Comparison of ENCODE assay signal across 12 mouse cellular contexts in genomic region chr2:28606601-28607340, GRCm38 (mm10). TPM values are rescaled to one million over a fixed set of nuclear protein-coding genes. Genes with fewer than 3 reads are reported as not detected.
A peak's percentile ranks its signal among the peaks of the same experiment; 100 is the strongest.
DNase-seq lines count a peak whose midpoint lies in the region; ATAC-seq and TF ChIP-seq lines count a peak whose summit lies in the region.
"Had no signal": no experiment of that assay in that cellular context is flagged by ENCODE, and none has a peak within 500 bp of the region (broad histone marks: within the 10 kb centered on the region; RNA-seq: fewer than 3 reads in every experiment).

No protein-coding gene starts in this region.

- H3K4me1 ChIP-seq in hindbrain, postnatal 0 days (ENCODE audit: insufficient read depth, low read length), result no peaks in the 10 kb centered on the region
- peaks cover 3% of the 10 kb centered on the region; the same call in 1 of the 2 replicates for H3K4me1 ChIP-seq in hindbrain, embryonic 12.5 days
- H3K4me1 ChIP-seq in ES-Bruce4 (ENCODE audit: control insufficient read depth, insufficient read depth, low read length), result peaks cover 20% of the 10 kb centered on the region
- H3K4me1 ChIP-seq in liver, embryonic 16.5 days (ENCODE audit: control insufficient read depth, low read depth, low read length), result peaks cover 78% of the 10 kb centered on the region

- no peak for TF ChIP-seq EP300 in ES-Bruce4 (IDR thresholded peaks at IDR 0.05; ENCODE audit: insufficient read depth, low read depth, low read length)

- peak; percentile 37 for DNase-seq in hindbrain, postnatal 0 days (ENCODE audit: low spot score)
- no peak for DNase-seq in cerebellum, postnatal 36 days
- DNase-seq in adipocyte (ENCODE audit: low spot score), result no peak
- DNase-seq: heart, postnatal 4 days; kidney, postnatal 14 days; left cerebral cortex, postnatal 4 days had no signal

- no peaks in the 10 kb centered on the region for H3K27me3 ChIP-seq in hindbrain, postnatal 0 days (ENCODE audit: insufficient read depth, low read length)
- peaks cover 3% of the 10 kb centered on the region; the same call in 1 of the 2 replicates for H3K27me3 ChIP-seq in hindbrain, embryonic 12.5 days
- no peaks in the 10 kb centered on the region for H3K27me3 ChIP-seq in ES-Bruce4 (ENCODE audit: control insufficient read depth, insufficient read depth, low read length, poor library complexity, severe bottlenecking)
- no peaks in the 10 kb centered on the region for H3K27me3 ChIP-seq in liver, embryonic 16.5 days (ENCODE audit: control insufficient read depth, insufficient read depth, low read depth, low read length)

- H3K4me2 ChIP-seq in hindbrain, postnatal 0 days (ENCODE audit: low read depth, low read length), result no peak overlapping the region
- no peak overlapping the region for H3K4me2 ChIP-seq in hindbrain, embryonic 12.5 days (replicated peaks)
- no peak overlapping the region for H3K4me2 ChIP-seq in liver, embryonic 16.5 days (ENCODE audit: low read depth, low read length)

- TF ChIP-seq POLR2A in ES-Bruce4 (IDR thresholded peaks at IDR 0.05; ENCODE audit: insufficient read depth, low read length), result no peak

- no peak overlapping the region for H3K9ac ChIP-seq in hindbrain, postnatal 0 days (replicated peaks; ENCODE audit: low read length)
- H3K9ac ChIP-seq in hindbrain, embryonic 12.5 days, result no peak overlapping the region
- no peak overlapping the region for H3K9ac ChIP-seq in ES-Bruce4 (ENCODE audit: low read depth, poor library complexity, severe bottlenecking)
- peak overlapping the region; percentile 40; the same call in 1 of the 2 replicates for H3K9ac ChIP-seq in liver, embryonic 16.5 days (ENCODE audit: low read depth, low read length)

- no peaks in the 10 kb centered on the region for H3K36me3 ChIP-seq in hindbrain, postnatal 0 days (ENCODE audit: insufficient read depth, low read length)
- no peaks in the 10 kb centered on the region for H3K36me3 ChIP-seq in hindbrain, embryonic 12.5 days
- no peaks in the 10 kb centered on the region for H3K36me3 ChIP-seq in ES-Bruce4 (ENCODE audit: control insufficient read depth, insufficient read depth, low read length, poor library complexity, severe bottlenecking)
- peaks cover 31% of the 10 kb centered on the region for H3K36me3 ChIP-seq in liver, embryonic 16.5 days (ENCODE audit: control insufficient read depth, insufficient read depth)

- no peaks in the 10 kb centered on the region for H3K9me3 ChIP-seq in hindbrain, postnatal 0 days (ENCODE audit: low read length)
- H3K9me3 ChIP-seq in hindbrain, embryonic 12.5 days (replicated peaks), result no peaks in the 10 kb centered on the region
- H3K9me3 ChIP-seq in ES-Bruce4 (replicated peaks; ENCODE audit: control insufficient read depth, insufficient read depth, low read length, poor library complexity, severe bottlenecking), result no peaks in the 10 kb centered on the region
- no peaks in the 10 kb centered on the region for H3K9me3 ChIP-seq in liver, embryonic 16.5 days (replicated peaks; ENCODE audit: control insufficient read depth, low read length)

- TF ChIP-seq CTCF in hindbrain, postnatal 0 days (IDR thresholded peaks at IDR 0.05; ENCODE audit: low read depth), result peak; percentile 46; the same call in 1 of the 2 replicates
- TF ChIP-seq CTCF in ES-Bruce4 (IDR thresholded peaks at IDR 0.05; ENCODE audit: low read depth, low read length), result no peak

- H3K27ac ChIP-seq in hindbrain, postnatal 0 days, result no peak overlapping the region
- H3K27ac ChIP-seq in hindbrain, embryonic 12.5 days, result no peak overlapping the region
- peak overlapping the region; percentile 43 for H3K27ac ChIP-seq in ES-Bruce4 (ENCODE audit: insufficient read depth, low read length)
- H3K27ac ChIP-seq in liver, embryonic 16.5 days (ENCODE audit: low read length), result peak overlapping the region; percentile 73

- ATAC-seq in hindbrain, postnatal 0 days, result no peak
- ATAC-seq in hindbrain, embryonic 12.5 days (ENCODE audit: low FRiP score), result no peak
- ATAC-seq in common myeloid progenitor, adult 5-6 weeks (replicated peaks; ENCODE audit: low read depth, poor library complexity, severe bottlenecking), result peak; percentile 31
- no peak for ATAC-seq in liver, embryonic 16.5 days (ENCODE audit: low read depth)

- WGBS in hindbrain, postnatal 0 days, result 68% methylated on average over 8 of the region's 8 CpGs
- WGBS in hindbrain, embryonic 12.5 days, result 69% methylated on average over 8 of the region's 8 CpGs
- 50% methylated on average over 8 of the region's 8 CpGs for WGBS in liver, embryonic 16.5 days (ENCODE audit: insufficient replicate concordance)

- H3K4me3 ChIP-seq in hindbrain, postnatal 0 days (ENCODE audit: low read length), result no peak overlapping the region
- no peak overlapping the region for H3K4me3 ChIP-seq in hindbrain, embryonic 12.5 days
- no peak overlapping the region for H3K4me3 ChIP-seq in ES-Bruce4 (ENCODE audit: low read depth, low read length)
- H3K4me3 ChIP-seq in liver, embryonic 16.5 days (ENCODE audit: low read depth, low read length), result no peak overlapping the region

RNA-seq across cellular contexts. Expression of gene Gfi1b, which starts 15.0 kb away (rescaled TPM):
- not detected in 2 replicates for total RNA-seq in hindbrain, postnatal 0 days (2014; rRNA removed)
- not detected in 2 replicates for polyA plus RNA-seq in hindbrain, postnatal 0 days (2015; fragmentation: Nextera tagmentation; extraction: Ambion mirVana)
- 1.2 and 1.3 TPM in 2 replicates for polyA plus RNA-seq in hindbrain, embryonic 12.5 days (2016; fragmentation: Nextera tagmentation; extraction: Ambion mirVana)
- polyA plus RNA-seq in ES-Bruce4 (2011; ENCODE audit: insufficient read depth, insufficient read length, low read depth, missing spikeins), result 0.49 and 0.76 TPM in 2 replicates
- 29.5 and 30.7 TPM in 2 replicates for total RNA-seq in common myeloid progenitor, adult 5-6 weeks (2017)
- 88.7 and 89.4 TPM in 2 replicates for polyA plus RNA-seq in liver, embryonic 16.5 days (2015; fragmentation: Nextera tagmentation; extraction: Ambion mirVana)
- total RNA-seq: gastrocnemius, adult 18-20 months; heart, postnatal 4 days; left cerebral cortex, postnatal 4 days had no signal

RNA-seq across cellular contexts. Expression of gene Gtf3c5, which starts 23.2 kb away (rescaled TPM):
- total RNA-seq in hindbrain, postnatal 0 days (2014; rRNA removed), result 23.1 and 28.4 TPM in 2 replicates
- polyA plus RNA-seq in hindbrain, postnatal 0 days (2015; fragmentation: Nextera tagmentation; extraction: Ambion mirVana), result 27.4 and 29.5 TPM in 2 replicates
- 50.0 and 50.5 TPM in 2 replicates for polyA plus RNA-seq in hindbrain, embryonic 12.5 days (2016; fragmentation: Nextera tagmentation; extraction: Ambion mirVana)
- polyA plus RNA-seq in ES-Bruce4 (2011; ENCODE audit: insufficient read depth, insufficient read length, low read depth, missing spikeins), result 29.0 TPM in 2 replicates
- total RNA-seq in common myeloid progenitor, adult 5-6 weeks (2017), result 9.7 and 19.0 TPM in 2 replicates
- 12.1 TPM in 2 replicates for polyA plus RNA-seq in liver, embryonic 16.5 days (2015; fragmentation: Nextera tagmentation; extraction: Ambion mirVana)

RNA-seq across cellular contexts. Expression of gene Tsc1, which starts 34.3 kb away (rescaled TPM):
- 33.9 and 42.3 TPM in 2 replicates for total RNA-seq in hindbrain, postnatal 0 days (2014; rRNA removed)
- 20.0 and 22.7 TPM in 2 replicates for polyA plus RNA-seq in hindbrain, postnatal 0 days (2015; fragmentation: Nextera tagmentation; extraction: Ambion mirVana)
- 32.1 and 32.4 TPM in 2 replicates for polyA plus RNA-seq in hindbrain, embryonic 12.5 days (2016; fragmentation: Nextera tagmentation; extraction: Ambion mirVana)
- polyA plus RNA-seq in ES-Bruce4 (2011; ENCODE audit: insufficient read depth, insufficient read length, low read depth, missing spikeins), result 26.9 and 32.5 TPM in 2 replicates
- 14.5 and 18.7 TPM in 2 replicates for total RNA-seq in common myeloid progenitor, adult 5-6 weeks (2017)
- 9.6 and 9.8 TPM in 2 replicates for polyA plus RNA-seq in liver, embryonic 16.5 days (2015; fragmentation: Nextera tagmentation; extraction: Ambion mirVana)

RNA-seq across cellular contexts. Expression of gene Cel, which starts 43.6 kb away (rescaled TPM):
- not detected in 2 replicates for total RNA-seq in hindbrain, postnatal 0 days (2014; rRNA removed)
- polyA plus RNA-seq in hindbrain, postnatal 0 days (2015; fragmentation: Nextera tagmentation; extraction: Ambion mirVana), result not detected in 2 replicates
- not detected in 2 replicates for polyA plus RNA-seq in hindbrain, embryonic 12.5 days (2016; fragmentation: Nextera tagmentation; extraction: Ambion mirVana)
- not detected in 2 replicates for polyA plus RNA-seq in ES-Bruce4 (2011; ENCODE audit: insufficient read depth, insufficient read length, low read depth, missing spikeins)
- not detected in 2 replicates for total RNA-seq in common myeloid progenitor, adult 5-6 weeks (2017)
- polyA plus RNA-seq in liver, embryonic 16.5 days (2015; fragmentation: Nextera tagmentation; extraction: Ambion mirVana), result 1.6 and 9.7 TPM in 2 replicates
- total RNA-seq: heart, postnatal 4 days; left cerebral cortex, postnatal 4 days had no signal
- polyA plus RNA-seq: neural tube, embryonic 11.5 days had no signal

Comparison
In these comparisons a context has a peak if more than half of its experiments do, and no peak if none do; other contexts are left out.
1. H3K27ac ChIP-seq: peak in ES-Bruce4 (single experiment) and liver, embryonic 16.5 days (single experiment); none in hindbrain, postnatal 0 days (single experiment) and hindbrain, embryonic 12.5 days (single experiment).
2. RNA of gene Gfi1b, which starts 15.0 kb away (polyA plus RNA-seq): 88.7 to 89.4 TPM in liver, embryonic 16.5 days; 1.2 to 1.3 TPM in hindbrain, embryonic 12.5 days, 0.49 to 0.76 TPM in ES-Bruce4 and not detected in hindbrain, postnatal 0 days; every median in the first group is over 10 times any median in the second.